Mouse (Mus musculus) limb, embryonic 11.5 days (tissue): Measurements from ENCODE around the gene Pou6f2. TPM values are rescaled to one million over a fixed set of nuclear protein-coding genes. Genes with fewer than 3 reads are reported as not detected.

Experiments
- ATAC-seq: fragments of 200-750 bp; cut with Nextera tagmentation; 2 replicates; pipeline ENCODE4 v1.8.0; 2017; ENCODE audit warnings: low read depth; ENCODE audit not compliant: insufficient number of reproducible peaks, low FRiP score, low TSS enrichment
- DNase-seq: peaks from one replicate; pipeline ENCODE4 v3.0.0-alpha.2; 2015; ENCODE audit warnings: low spot score
- H3K27ac ChIP-seq: fragments of 300-500 bp; sonication (generic); replicated peaks from 2 replicates; pipeline ENCODE4 v1.5.1; 2014; ENCODE audit warnings: low read depth, mild to moderate bottlenecking, low read length
- H3K27me3 ChIP-seq: fragments of 300-500 bp; sonication (generic); 2 replicates; pipeline ENCODE4 v1.6.1; 2014; ENCODE audit warnings: mild to moderate bottlenecking, low read length, mixed read lengths; ENCODE audit not compliant: control insufficient read depth, insufficient read depth
- H3K36me3 ChIP-seq: fragments of 300-500 bp; sonication (generic); 2 replicates; pipeline ENCODE4 v1.6.1; 2014; ENCODE audit warnings: mild to moderate bottlenecking, low read length, moderate library complexity, mixed read lengths; ENCODE audit not compliant: control insufficient read depth, insufficient read depth
- H3K4me1 ChIP-seq: fragments of 300-500 bp; sonication (generic); 2 replicates; pipeline ENCODE4 v1.6.1; 2014; ENCODE audit warnings: low read length, mixed read lengths; ENCODE audit not compliant: control insufficient read depth, insufficient read depth
- H3K4me2 ChIP-seq: fragments of 300-500 bp; sonication (generic); 2 replicates; pipeline ENCODE4 v1.6.1; 2014; ENCODE audit warnings: low read depth, mild to moderate bottlenecking, moderate library complexity; ENCODE audit not compliant: severe bottlenecking
- H3K4me3 ChIP-seq: fragments of 300-500 bp; sonication (generic); 2 replicates; pipeline ENCODE4 v1.5.1; 2014; ENCODE audit warnings: low read depth, low read length
- H3K9ac ChIP-seq: fragments of 300-500 bp; sonication (generic); 2 replicates; pipeline ENCODE4 v1.6.1; 2014; ENCODE audit warnings: mild to moderate bottlenecking, low read length
- H3K9me3 ChIP-seq: fragments of 300-500 bp; sonication (generic); 2 replicates; pipeline ENCODE4 v1.6.1; 2016; ENCODE audit warnings: low read length; ENCODE audit not compliant: control insufficient read depth
- WGBS: fragments of 180-500 bp; shearing (Covaris S2); extraction: QIAGEN DNeasy Blood & Tissue Kit; methylation state at CpG from one replicate; pipeline ENCODE4 v1.1.7; 2014; 5-methylcytosine and 5-hydroxymethylcytosine counted together
- polyA plus RNA-seq: library from polyadenylated mRNA; unstranded; fragments of >200 nt; fragmentation: Nextera tagmentation; extraction: Ambion mirVana; gene quantifications from 2 replicates; pipeline ENCODE4 v1.2.1, GENCODE M21; 2014

The Pou6f2 gene
- polyA plus RNA-seq, 1 experiment from 2014 or later = 0.68 TPM

DNA sequence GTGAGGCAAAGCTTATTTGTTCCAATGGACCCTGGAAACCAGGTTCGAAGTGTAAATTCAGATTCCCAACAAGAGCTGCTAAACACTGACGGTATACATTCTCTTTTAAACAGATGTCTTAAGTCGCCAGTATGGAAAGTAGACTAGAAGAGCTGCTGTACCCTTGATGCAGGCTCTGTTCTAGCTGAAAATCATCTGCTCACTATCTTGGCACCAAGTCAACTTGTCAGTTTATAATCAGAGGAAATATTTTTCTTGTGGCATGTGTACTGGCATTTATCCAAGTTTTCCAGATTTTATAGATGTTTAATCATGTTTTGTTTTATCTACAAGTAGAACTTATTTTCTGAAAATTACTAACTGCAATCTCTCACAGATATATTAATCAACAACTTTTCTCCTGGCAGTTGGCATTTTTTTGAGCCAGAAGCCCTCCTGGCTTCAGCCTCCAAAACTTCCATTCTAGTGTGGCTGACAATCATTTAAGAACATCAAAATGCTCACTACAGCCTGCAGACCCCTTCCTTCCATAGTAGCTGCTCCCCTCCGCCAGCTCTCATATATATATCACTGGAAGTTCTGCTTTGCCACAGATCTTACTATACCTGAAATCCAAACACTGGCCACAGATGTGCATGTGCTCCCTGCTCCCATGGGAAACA lies 107.1 kb downstream of the Pou6f2 start:
- no peaks in the 10 kb centered on the region for H3K9me3 ChIP-seq
- H3K36me3 ChIP-seq = no peaks in the 10 kb centered on the region
- DNase-seq (no peak), ATAC-seq (no peak)
- 89% methylated on average over 4 of the region's 4 CpGs for WGBS
- no peak overlapping the region for H3K4me3 ChIP-seq
- no peaks in the 10 kb centered on the region for H3K27me3 ChIP-seq
- no peaks in the 10 kb centered on the region for H3K4me1 ChIP-seq
- no peak overlapping the region for H3K4me2 ChIP-seq
- H3K9ac ChIP-seq = no peak overlapping the region
- H3K27ac ChIP-seq = no peak overlapping the region

DNA sequence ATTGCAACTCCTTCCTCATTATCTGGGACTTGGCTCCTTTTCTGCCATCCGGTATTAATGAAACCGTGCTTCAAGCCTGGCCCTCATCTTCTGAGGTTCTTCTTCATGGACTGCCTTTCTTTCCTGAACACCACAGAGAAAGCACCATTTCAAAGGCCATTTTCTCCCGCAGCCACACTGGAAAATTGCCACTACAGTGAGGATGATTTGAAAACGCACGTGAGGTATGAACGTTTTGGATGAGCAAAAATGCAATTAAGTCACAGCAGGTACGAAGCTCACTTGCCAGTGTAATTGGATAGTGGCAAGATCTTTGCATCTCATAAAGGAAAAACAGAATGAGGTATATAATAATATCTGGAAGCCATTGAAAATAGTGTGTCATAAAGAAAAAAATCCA lies 110.0 kb downstream of the Pou6f2 start:
- Histone ChIP-seq H3K27ac (no peak overlapping the region), H3K9me3 (no peaks in the 10 kb centered on the region), H3K36me3 (no peaks in the 10 kb centered on the region), H3K4me1 (no peaks in the 10 kb centered on the region), H3K9ac (no peak overlapping the region), H3K4me2 (no peak overlapping the region), H3K4me3 (no peak overlapping the region), H3K27me3 (no peaks in the 10 kb centered on the region)
- 84% methylated on average over 7 of the region's 7 CpGs for WGBS
- ATAC-seq (no peak), DNase-seq (no peak)

DNA sequence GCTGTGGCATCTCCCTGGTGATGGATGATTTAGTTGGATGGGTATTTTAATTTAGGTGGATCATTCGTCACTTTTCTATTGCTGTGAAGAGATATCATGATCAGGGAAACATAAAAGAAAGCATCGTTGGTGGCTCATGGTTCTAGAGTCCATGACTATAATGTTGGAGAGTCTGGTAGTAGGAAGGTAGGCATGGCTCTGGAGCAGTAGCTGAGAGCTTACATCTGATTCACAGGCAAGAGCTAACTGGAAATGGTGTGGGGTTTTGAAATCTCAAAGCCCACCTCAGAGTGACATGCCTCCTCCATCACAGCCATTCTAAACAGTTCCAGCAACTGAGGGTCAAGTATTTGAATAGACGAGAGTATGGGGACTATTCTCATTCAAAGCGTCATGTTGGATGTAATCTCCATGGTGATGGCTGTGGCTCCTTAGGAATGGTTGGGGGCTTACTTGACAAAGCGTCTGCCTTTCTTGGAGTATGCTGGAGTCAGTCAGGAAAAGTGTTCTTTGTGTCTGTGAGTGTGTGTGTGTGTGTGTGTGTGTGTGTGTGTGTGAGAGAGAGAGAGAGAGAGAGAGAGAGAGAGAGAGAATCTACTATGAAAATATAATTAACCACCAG lies 115.0 kb downstream of the Pou6f2 start:
- Histone ChIP-seq H3K4me3 (no peak overlapping the region), H3K9me3 (no peaks in the 10 kb centered on the region), H3K27ac (no peak overlapping the region), H3K9ac (no peak overlapping the region), H3K4me2 (no peak overlapping the region), H3K4me1 (no peaks in the 10 kb centered on the region), H3K36me3 (no peaks in the 10 kb centered on the region), H3K27me3 (no peaks in the 10 kb centered on the region)
- no peak for DNase-seq
- ATAC-seq = no peak
- 83% methylated on average over 5 of the region's 5 CpGs for WGBS

- H3K4me1 ChIP-seq = no peaks in the 10 kb centered on the region
- DNase-seq = peak; percentile 23
- no peak overlapping the region for H3K27ac ChIP-seq
- no peaks in the 10 kb centered on the region for H3K9me3 ChIP-seq
- H3K27me3 ChIP-seq = no peaks in the 10 kb centered on the region
- no peaks in the 10 kb centered on the region for H3K36me3 ChIP-seq
- H3K4me2 ChIP-seq = no peak overlapping the region
- ATAC-seq = no peak
- WGBS = 52% methylated on average over 3 of the region's 3 CpGs
- H3K4me3 ChIP-seq = no peak overlapping the region
- no peak overlapping the region for H3K9ac ChIP-seq
These were observed 116.4 kb downstream of the Pou6f2 start for GRCm38 (mm10) chr13:18281084-18281483.

DNA sequence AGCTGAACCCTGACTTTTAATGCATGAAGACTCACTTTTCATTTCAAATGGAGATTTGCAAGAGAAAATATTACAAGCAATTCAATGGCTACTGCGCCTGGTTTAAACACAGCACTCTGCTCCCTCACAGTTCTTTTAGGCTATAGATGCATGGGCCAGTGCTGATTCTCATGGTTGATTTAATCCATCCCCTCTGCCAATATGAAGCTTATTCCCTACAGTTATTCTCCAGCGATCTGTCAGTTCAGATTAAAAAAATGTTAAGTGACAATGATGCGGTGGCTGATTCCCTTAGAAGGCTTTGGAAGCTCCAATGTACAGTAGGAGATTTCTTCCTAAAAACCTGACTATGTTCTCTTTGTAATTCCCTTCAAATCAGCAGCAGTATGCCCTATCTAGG lies 144.4 kb downstream of the Pou6f2 start:
- 90% methylated on average over 3 of the region's 3 CpGs for WGBS
- ATAC-seq (no peak), DNase-seq (no peak)
- H3K36me3 ChIP-seq = no peaks in the 10 kb centered on the region
- no peak overlapping the region for H3K9ac ChIP-seq
- H3K4me1 ChIP-seq = no peaks in the 10 kb centered on the region
- H3K27ac ChIP-seq = no peak overlapping the region
- no peak overlapping the region for H3K4me3 ChIP-seq
- no peaks in the 10 kb centered on the region for H3K27me3 ChIP-seq
- no peak overlapping the region for H3K4me2 ChIP-seq
- no peaks in the 10 kb centered on the region for H3K9me3 ChIP-seq

DNA sequence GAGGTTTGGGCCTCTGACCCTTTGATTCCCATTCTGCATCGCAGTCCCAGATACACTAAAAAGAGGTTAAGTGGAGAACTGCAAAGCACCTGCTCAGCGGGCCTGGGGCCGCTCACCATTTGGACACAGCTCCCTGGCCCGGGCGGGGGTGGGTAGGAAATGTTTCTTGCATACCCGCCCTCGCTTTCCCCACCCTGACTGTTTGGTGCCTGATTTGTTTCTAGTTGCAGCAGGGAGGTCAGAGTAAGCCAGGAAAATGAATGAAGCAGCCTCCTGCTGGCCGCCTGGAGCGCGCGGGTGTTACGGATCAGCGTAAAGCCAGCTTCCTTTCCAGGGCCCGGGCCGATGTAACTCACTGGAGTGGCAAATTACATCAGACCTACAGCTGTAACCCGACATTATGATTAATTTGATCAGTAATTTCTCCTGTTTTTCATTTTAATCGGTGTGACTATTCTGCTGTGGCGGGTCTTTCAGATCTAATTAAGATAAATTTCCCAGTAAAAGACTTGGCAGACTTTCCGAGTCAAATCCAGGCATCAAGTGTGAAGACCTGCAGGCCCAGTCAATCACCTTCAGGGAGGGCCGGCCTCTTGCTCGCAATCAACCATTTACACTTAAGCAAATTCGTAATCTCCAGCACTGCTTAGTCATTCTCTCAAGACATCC lies 178.8 kb downstream of the Pou6f2 start:
- H3K4me2 ChIP-seq = peak overlapping the region; percentile 1; the same call in 1 of the 2 replicates
- H3K9ac ChIP-seq = no peak overlapping the region
- no peak overlapping the region for H3K4me3 ChIP-seq
- no peak overlapping the region for H3K27ac ChIP-seq
- no peaks in the 10 kb centered on the region for H3K36me3 ChIP-seq
- ATAC-seq (peak; percentile 62; the same call in 1 of the 2 replicates), DNase-seq (peak; percentile 57)
- H3K27me3 ChIP-seq = no peaks in the 10 kb centered on the region
- no peaks in the 10 kb centered on the region for H3K9me3 ChIP-seq
- WGBS = 4% methylated on average over 22 of the region's 22 CpGs
- H3K4me1 ChIP-seq = no peaks in the 10 kb centered on the region

GRCm38 (mm10) chr13:18211242-18211641 lies 186.2 kb downstream of the Pou6f2 start:
- Histone ChIP-seq H3K4me2 (no peak overlapping the region), H3K27me3 (no peaks in the 10 kb centered on the region), H3K4me1 (no peaks in the 10 kb centered on the region), H3K4me3 (no peak overlapping the region), H3K27ac (no peak overlapping the region), H3K36me3 (no peaks in the 10 kb centered on the region), H3K9me3 (no peaks in the 10 kb centered on the region), H3K9ac (no peak overlapping the region)
- DNase-seq (no peak), ATAC-seq (no peak)
- 94% methylated on average over 14 of the region's 14 CpGs for WGBS

GRCm38 (mm10) chr13:18204476-18205250 lies 192.8 kb downstream of the Pou6f2 start:
- no peak overlapping the region for H3K4me3 ChIP-seq
- H3K4me2 ChIP-seq = no peak overlapping the region
- no peaks in the 10 kb centered on the region for H3K9me3 ChIP-seq
- no peak overlapping the region for H3K9ac ChIP-seq
- H3K4me1 ChIP-seq = no peaks in the 10 kb centered on the region
- H3K27ac ChIP-seq = no peak overlapping the region
- H3K27me3 ChIP-seq = no peaks in the 10 kb centered on the region
- ATAC-seq (no peak), DNase-seq (no peak)
- no peaks in the 10 kb centered on the region for H3K36me3 ChIP-seq
- WGBS = 57% methylated on average over 8 of the region's 8 CpGs
